Mouse (Mus musculus) B cell, adult 2 months (primary cell): Measurements from ENCODE around the gene Rpl4.
"Not testable (repeated sequence)": the region's sequence is repeated elsewhere in the genome, so short reads cannot be mapped to it uniquely, and the experiment has no call there.

Experiments
- DNase-seq, 2 experiments: peaks; one replicate each; pipeline ENCODE4 v3.0.0; 2022

The Rpl4 gene

DNA sequence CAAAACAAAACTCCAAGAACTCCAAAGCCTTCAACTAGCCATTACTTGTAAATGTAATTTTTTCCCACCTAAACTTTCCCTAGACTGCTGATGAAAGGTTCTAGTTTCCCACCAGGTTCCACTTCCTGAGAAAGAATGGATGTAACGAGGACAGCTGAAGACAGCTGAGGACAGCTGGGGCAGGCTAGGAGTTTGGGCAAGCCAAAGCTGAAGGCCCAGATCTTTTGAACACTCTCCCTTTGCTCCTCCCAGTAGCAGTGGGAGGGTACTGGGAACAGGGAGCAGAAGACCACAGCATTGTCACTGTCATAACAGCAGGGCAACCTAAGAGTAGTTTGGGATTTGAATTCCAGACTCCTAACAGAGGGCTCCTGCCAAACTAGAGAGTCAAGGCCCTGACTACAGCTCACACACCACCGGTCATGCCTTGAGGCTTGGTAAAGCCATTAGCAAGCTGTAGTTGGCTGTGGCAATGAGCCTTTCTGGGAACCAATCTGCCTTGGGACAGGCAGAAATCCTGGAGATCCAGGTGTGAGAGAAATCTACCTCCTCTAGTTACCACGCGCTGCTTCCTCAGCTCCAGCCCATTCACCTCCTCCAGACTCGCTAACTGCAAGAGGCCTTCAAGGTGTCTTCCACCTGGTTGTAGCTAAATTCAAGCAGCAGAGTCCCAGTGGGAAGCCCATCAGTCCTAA lies 25.0 kb downstream of the Rpl4 start:
- no peak for DNase-seq

DNA sequence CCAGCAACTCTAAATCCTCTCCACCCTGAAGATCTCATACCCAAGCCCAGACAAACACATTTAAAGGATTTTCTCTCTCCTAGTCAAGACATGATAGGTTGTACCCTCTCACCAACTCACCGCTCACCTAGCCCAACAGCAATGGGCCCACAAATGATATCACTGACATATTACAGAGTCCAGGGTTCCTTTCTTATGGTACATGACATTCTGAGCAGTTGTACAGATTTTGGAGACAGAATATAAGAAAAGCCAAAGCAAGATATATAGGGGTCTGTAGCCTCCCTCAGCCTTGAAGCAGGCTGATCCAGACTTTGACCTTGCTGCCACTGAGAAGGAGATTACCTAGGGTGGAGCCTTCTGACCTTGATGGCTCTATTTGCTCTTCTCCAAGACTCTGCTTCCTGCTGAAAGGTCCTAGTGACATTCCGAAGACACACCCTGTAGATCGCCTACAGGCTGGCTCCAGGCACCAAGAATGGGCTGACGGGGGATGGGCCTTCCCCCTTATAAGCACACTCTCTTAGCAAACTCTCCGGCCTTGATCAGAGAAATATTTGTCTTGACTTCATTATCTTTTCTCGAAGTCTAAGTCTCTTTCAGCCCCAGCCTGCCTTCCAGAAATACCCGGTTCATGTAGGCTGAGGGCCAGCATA lies 25.7 kb downstream of the Rpl4 start:
- DNase-seq: not testable (repeated sequence)

DNA sequence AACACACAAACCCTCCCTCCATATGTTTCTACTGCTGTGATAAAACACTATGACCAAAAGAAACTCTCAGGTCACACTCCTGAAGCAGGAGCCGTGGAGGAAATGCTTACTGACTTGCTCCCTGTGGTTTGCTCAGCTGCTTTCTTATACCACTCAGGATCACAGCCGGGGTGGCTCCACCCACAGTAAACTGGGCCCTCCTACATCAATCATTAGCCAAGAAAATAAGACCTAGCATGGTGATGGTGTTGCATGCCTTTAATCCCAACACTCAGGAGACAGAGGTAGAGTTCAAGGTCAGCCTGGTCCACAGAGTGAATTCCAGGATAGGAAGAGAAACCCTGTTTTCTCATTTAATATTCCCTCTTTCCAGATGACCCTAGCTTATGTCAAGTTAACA lies 26.7 kb downstream of the Rpl4 start:
- DNase-seq: no peak

DNA sequence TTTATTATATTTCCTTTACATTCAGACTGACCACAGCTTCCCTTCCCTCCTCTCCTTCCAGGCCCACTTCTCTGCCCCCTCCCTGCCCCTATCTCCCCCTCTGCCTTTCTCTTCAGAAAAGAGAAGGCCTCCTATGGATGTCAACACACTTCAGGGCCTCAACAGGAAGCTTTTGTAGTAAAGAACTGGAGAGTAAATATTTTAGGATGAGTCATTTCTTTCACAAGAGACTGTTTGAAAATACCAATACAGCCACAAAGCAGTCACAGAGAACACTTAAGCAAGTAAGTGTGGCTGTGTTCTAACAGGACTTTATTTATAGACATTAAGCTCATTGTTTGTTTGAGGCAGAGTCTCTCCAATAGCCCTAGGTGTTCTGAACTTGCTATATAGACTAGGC lies 29.2 kb downstream of the Rpl4 start:
- DNase-seq: no peak

DNA sequence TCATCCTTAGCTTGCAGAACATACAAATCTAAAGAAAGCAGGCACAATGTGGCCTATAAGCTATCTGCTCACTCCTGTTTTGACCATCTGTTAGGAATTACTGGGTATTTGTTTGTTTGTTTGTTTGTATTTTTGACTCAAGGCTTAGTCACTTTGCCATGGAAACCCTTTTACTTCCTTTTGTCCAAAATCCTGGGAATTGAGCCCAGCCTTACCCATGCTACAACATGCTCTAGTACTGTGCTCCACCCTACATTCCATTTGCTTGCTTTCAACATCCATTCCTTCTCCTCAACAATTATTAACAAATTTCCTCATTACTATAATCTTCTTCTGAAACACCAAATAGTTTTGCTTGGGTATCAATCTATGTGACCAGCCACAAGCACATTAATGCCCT lies 29.7 kb downstream of the Rpl4 start:
- DNase-seq: no peak

DNA sequence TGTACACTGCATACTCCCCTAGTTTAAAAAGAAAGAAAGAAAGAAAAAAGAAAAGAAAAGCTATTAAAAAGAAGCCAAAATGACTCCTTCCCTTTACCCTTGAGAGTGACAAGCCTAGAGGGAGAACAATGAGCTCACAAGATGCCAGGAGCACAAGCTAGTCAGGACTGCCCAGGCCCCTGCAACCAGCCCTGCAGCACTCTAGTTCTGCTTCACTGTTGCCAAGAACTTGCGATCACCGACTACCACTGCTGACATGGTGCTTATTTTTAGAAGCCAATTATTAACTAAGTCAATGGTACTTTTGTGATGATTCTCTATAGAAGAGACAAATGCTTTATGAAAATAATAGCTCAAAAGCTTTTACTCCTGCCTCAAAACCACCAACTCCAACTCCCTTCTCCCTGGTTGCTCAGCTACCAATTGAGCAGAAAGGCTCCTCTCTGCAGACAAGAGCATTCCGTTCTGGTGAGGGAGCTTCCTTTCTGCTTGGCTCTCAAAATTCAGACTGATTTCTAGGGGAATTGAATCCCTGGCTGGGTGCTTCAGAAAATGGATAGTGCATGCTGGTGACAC lies 34.4 kb downstream of the Rpl4 start:
- DNase-seq: no peak

DNA sequence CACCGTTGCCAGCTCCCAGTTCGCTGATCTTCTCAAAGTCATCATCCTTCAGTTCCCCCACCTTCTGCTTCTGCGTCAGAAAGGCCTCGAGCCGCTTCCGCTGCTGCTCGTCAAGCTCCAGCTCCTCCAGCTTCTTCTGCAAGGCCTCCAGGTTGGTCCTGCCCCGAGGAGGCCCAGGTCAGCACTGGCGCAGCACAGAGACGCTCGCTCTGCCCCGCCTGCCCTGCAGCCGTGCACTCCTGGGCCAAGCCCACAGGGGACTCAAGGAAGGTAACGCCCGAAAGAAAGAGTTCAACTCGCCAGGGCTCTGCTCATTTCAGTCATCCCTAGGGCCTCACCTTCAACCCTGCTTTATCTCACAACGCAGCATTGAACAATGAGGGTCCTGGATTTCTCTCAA lies 41.3 kb downstream of the Rpl4 start:
- DNase-seq: no peak

DNA sequence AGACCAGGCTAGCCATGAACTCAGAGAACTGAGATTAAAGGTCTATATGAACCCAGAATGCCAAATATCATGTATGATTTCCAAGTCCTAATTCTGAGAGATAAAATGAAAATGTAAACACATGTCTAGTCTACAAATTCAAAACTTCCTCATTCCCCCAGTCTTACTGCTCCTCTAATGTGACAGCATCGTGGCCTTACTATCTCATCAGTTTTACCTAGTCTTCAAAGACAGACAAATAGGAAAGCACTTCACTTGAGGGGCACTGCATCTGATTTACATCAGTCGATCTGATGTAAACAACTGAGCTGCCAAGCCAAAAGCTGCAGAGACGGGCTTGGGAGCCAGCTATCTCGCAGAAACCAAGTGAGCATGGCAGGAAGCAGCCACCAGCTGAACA lies 42.9 kb downstream of the Rpl4 start:
- DNase-seq: no peak

DNA sequence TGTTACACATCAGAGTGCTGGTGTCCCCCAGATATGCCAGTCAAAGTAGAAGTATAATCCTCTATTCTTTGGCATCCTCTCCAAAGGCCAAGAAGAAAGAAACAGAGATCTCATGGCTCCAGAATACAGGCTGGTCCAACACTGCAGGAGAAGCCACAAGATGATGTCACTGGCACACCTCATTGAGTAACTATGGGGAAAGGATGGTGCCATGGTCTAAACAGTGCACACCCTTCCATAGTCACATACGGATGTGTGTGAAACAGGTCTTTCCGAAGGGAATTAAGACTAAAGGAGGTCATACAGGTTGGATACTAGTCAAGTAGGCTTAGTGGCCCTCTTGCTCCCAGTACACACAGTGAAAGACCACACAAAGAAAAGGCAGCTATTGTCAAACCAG lies 43.5 kb downstream of the Rpl4 start:
- DNase-seq: no peak

DNA sequence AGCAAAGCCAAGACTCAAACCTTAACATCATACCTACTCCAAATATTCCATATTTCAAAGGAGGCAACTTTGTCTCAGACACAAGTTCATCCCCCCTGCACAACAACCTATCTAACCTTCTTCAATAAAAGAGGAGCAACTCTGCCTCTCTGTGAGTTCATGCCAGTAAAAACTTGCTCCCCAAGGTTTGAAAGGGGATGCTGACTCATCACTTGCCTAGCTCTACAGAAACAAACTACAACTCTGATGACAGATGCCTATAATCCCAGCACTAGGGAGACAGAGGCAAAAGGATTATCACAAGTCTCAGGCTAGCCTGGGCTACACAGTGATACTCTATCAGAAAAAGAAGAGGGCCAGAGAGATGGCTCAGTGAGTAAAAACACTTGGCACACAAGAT lies 44.7 kb downstream of the Rpl4 start:
- DNase-seq: no peak

DNA sequence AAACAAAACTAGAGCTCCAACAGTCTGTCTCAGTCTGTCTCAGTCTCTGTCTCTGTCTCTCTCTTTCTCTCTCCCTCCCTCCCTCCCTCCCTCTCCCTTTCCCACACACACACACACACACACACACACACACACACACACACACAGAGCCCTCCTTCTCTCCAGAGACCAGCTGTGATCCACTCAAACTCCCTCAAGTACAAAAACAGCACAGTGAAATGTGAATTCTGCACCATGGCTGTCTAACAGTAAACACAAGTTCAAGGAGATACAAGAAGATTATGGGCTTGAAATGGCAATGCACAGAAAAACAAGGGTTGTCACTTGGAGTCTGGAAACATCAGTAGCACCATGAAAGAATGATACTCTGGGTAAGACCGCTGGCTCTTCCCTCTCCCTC lies 46.1 kb downstream of the Rpl4 start:
- DNase-seq: no peak

DNA sequence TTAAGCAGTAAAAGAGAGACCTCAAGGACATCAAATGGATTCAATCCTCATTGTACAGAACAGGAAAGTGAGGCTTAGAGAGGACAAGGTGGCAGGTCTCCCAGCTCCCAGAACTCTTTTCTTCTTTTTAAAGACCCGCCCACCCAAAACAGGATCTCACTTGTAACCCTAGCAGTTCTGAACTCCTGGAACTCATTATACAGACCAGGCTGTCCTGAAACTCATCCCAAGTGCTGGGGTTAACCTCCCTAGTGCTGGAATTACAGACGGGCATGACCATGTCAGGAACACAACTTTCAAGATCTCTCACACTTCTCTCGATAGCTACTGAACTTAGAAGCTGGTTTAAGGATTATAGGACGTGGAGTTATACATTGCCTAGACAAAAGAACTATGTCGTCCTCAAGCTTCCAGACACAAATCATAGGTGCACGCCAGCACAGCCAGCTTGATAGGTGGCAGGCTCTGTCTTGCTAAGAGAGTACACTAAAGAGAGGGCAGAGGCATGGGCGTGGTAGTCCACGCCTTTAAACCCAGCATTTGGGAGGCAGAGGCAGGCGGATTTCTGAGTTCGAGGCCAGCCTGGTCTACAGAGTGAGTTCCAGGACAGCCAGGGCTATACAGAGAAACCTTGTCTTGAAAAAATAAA lies 46.7 kb downstream of the Rpl4 start:
- DNase-seq: no peak

DNA sequence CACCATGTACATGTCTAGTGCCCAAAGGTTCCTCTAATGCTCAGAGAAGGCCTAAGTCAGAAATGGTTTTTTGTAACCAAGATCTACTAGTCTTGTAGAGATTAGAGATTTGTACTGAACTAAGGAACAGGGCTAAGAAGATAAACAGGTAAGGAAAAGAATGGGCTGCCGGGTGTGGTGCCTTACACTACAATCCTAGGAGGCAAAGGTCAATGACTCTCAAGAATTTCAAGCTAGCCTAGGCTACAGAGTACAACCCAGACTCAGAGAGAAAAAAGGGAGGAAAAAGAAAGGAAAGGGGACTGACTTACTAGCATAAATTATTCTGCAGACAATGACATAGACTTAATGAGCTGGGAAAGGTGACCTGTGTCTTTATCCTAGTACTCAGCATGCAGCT lies 47.4 kb downstream of the Rpl4 start:
- no peak for DNase-seq

DNA sequence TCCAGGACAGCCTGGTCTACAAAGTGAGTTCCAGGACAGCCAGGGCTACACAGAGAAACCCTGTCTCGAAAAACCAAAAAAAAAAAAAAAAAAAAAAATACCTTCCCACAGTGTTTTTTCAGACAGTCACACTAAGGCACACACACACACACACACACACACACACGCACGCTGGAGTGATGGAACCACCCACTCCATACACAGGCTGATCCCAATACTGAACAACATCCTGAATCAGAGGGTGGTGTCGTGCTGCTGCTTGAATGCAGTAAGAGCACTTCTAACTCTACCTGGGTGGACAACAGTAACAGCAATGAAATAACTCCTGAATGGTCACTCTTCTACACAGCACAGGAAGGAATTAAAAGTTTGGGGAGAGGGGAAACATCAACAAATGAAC lies 48.3 kb downstream of the Rpl4 start:
- DNase-seq: no peak

DNA sequence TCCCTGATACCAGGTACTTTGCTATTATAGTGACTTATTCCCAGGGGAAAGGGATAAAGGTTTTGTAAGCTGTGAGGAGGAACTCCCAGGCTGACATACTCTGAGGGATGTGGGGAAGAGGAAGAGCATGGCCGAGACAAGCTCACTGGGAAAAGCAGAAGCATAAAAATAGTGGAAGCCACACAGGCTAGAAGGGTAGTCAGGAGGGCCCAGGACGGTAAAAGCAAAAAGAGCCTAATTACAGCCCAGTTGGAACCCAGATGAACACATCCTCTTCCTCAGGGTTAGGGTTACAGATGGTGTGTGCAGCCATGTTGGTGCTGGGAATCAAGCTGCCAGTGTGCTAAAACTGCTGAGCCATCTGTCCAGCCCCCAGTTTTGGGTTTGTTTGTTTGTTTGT lies 48.9 kb downstream of the Rpl4 start:
- no peak for DNase-seq

DNA sequence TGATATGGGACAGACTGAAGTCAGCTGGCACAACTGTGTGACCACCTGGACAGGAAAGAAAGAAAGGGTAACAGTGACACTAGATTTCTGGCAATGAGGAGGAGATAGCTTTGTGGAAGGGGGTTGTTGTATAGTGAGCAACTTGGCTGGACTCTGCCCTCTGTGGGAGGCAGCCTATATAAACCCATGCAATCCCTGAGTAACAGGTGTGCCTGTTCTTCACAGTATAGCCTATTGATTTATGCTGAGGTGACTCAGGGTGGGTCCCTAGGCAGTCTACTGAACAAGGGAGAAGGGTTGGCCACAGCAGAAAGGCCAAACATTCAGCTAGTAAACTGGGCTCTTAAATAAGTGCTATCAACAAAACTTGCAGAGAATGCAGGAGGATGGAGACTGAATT lies 52.6 kb downstream of the Rpl4 start:
- DNase-seq: no peak

DNA sequence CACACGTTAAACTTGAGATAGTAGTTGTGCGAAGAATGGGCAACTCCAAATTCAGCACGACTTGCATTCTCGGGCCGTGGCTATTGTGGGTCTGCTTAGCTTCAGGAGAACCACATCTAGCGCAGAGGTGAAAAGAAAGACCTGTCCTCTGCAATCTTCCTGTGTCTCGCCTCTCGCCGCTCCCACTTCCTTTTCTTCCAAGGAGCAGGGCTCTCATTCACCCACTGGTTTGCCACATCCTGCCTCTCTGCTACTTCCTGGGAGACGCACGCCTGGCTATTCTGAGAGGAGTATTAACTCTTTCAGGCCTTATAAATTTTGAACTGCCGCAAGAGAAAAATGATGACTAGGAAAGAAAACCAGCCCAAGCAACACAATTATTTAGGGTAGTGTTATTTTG lies 54.6 kb downstream of the Rpl4 start:
- no peak for DNase-seq
